Mouse (Mus musculus): Measurements from ENCODE around the gene Foxm1.

DNA sequence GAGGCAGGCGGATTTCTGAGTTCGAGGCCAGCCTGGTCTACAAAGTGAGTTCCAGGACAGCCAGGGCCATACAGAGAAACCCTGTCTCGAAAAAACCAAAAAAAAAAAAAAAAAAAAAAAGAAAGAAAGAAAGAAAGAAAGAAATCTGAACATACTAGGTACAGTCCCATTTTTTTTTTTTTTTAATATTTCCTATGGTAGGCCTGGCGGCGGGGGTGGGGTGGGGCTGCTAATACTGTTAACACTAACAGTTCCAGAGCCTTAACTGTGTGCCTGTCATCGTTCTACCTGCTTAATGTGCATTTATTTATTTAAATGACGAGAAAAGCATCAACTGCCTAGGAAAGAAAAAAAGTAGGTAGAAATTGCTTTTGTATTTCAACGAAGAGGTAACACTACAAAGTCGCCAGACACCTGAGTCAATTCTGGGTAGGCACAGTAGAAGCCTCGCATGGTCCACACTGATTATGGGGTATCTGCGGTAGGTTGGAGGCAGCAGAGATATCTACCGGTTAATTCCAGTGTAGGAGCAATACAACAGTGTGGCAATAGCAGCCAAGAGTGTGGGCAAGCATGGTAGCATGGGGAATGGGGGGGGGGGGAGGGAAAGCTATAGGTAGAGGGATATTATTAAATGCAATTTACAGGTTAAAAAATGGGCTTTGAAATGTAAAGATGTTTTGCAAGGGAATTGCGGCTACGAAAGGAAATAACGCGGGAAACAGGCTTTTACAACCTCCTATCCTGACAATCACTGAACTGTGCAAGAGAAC, 60.9 kb downstream of the Foxm1 start:
- no peak for TF ChIP-seq MAFK (IDR thresholded peaks at IDR 0.05; ENCODE audit: insufficient read depth, low read depth, low read length)
- no peak for TF ChIP-seq ZC3H11A (IDR thresholded peaks at IDR 0.05; ENCODE audit: borderline replicate concordance, low read depth, low read length)
- TF ChIP-seq CHD2 (IDR thresholded peaks at IDR 0.05; ENCODE audit: low read depth, low read length): no peak
- no peak for TF ChIP-seq ZNF384 (IDR thresholded peaks at IDR 0.05; ENCODE audit: low read depth, low read length)
- TF ChIP-seq HCFC1 (IDR thresholded peaks at IDR 0.05; ENCODE audit: borderline replicate concordance, insufficient read depth, low read length): no peak
